9 mouse cellular contexts compared by ENCODE assay signal in the genomic region with DNA sequence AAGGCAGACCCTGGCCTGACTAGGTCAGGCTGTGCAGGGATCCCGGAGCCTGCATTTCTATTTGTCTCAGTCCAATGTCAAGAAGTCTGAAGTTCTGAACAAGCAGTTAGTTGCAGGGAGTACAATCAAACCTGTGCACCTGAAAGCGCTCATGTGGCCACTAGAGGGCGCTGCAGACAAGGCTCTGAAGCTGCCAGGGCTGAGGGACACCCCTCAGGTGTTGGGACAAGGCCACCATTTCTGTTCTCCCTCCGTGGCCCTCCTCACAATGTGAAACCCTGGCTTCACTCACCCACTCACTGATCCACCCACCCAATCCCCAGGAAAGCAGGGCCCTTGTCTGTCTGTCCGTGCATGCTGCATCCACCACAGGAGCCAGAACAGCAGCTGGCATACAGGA. TPM values are rescaled to one million over a fixed set of nuclear protein-coding genes. Genes with fewer than 3 reads are reported as not detected.
DNase-seq lines count a peak whose midpoint lies in the region; ATAC-seq and TF ChIP-seq lines count a peak whose summit lies in the region.
"Had no signal": no experiment of that assay in that cellular context is flagged by ENCODE, and none has a peak within 500 bp of the region (broad histone marks: within the 10 kb centered on the region; RNA-seq: fewer than 3 reads in every experiment).

No protein-coding gene starts in this region.

- no peak overlapping the region for H3K9ac ChIP-seq in liver, embryonic 16.5 days (ENCODE audit: low read depth, low read length)

- no peak overlapping the region for H3K27ac ChIP-seq in embryonic fibroblast, embryonic 13.5 days (ENCODE audit: insufficient read depth, low read length)
- no peak overlapping the region for H3K27ac ChIP-seq in liver, embryonic 16.5 days (ENCODE audit: low read length)
- no peak overlapping the region for H3K27ac ChIP-seq in olfactory bulb, adult 2 months (ENCODE audit: insufficient read depth, low read depth, low read length)

- peak; percentile 90 for TF ChIP-seq CTCF in embryonic fibroblast, embryonic 13.5 days (IDR thresholded peaks at IDR 0.05; ENCODE audit: borderline replicate concordance, insufficient read depth, low read length)
- TF ChIP-seq CTCF in olfactory bulb, adult 2 months (IDR thresholded peaks at IDR 0.05; ENCODE audit: insufficient read depth, low read depth, low read length): peak; percentile 93

- H3K4me3 ChIP-seq in embryonic fibroblast, embryonic 13.5 days (ENCODE audit: insufficient read depth, low read length): no peak overlapping the region
- no peak overlapping the region for H3K4me3 ChIP-seq in liver, embryonic 16.5 days (ENCODE audit: low read depth, low read length)
- H3K4me3 ChIP-seq in olfactory bulb, adult 2 months (ENCODE audit: insufficient read depth, low read depth, low read length): no peak overlapping the region
- H3K4me3 ChIP-seq: erythroblast, embryonic 14.5 days had no signal

- H3K27me3 ChIP-seq in liver, embryonic 16.5 days (ENCODE audit: control insufficient read depth, insufficient read depth, low read depth, low read length): no peaks in the 10 kb centered on the region

- no peaks in the 10 kb centered on the region for H3K9me3 ChIP-seq in liver, embryonic 16.5 days (replicated peaks; ENCODE audit: control insufficient read depth, low read length)

- ATAC-seq in liver, embryonic 16.5 days (ENCODE audit: low read depth): peak; percentile 72; the same call in 1 of the 2 replicates

- H3K4me1 ChIP-seq in embryonic fibroblast, embryonic 13.5 days (ENCODE audit: control insufficient read depth, insufficient read depth, low read length): 0 out of 2 replicates have a peak, but pooled peaks cover 3% of the 10 kb centered on the region
- no peaks in the 10 kb centered on the region for H3K4me1 ChIP-seq in liver, embryonic 16.5 days (ENCODE audit: control insufficient read depth, low read depth, low read length)
- no peaks in the 10 kb centered on the region for H3K4me1 ChIP-seq in olfactory bulb, adult 2 months (ENCODE audit: control insufficient read depth, insufficient read depth, low read length)

- peak; percentile 91 for DNase-seq in CD4-positive, CD25-positive, alpha-beta regulatory T cell, adult 2 months (ENCODE audit: low read depth, low spot score)
- DNase-seq in adrenal gland, postnatal 4 days (ENCODE audit: low spot score in 2 of 2): peak; percentile 43 to 58
- DNase-seq in heart, postnatal 10 days: peak; percentile 83 to 90
- DNase-seq in kidney, postnatal 25 days: peak; percentile 82 to 88
- DNase-seq in thymus, adult 18-20 months: peak; percentile 48 to 60

- intact Hi-C loops in heart, postnatal 10 days (cut with DNase I): loop anchor here (1.0 to 10.0 kb wide), 3 partner anchors 73 to 472 kb away; no protein-coding TSS in a partner anchor

- WGBS in liver, embryonic 16.5 days (ENCODE audit: insufficient replicate concordance): 21% methylated on average over 5 of the region's 5 CpGs
- 20% methylated on average over 5 of the region's 5 CpGs for WGBS in olfactory bulb, adult 2 months

- peaks cover 32% of the 10 kb centered on the region for H3K36me3 ChIP-seq in liver, embryonic 16.5 days (ENCODE audit: control insufficient read depth, insufficient read depth)

- H3K4me2 ChIP-seq in liver, embryonic 16.5 days (ENCODE audit: low read depth, low read length): no peak overlapping the region

- no peak for TF ChIP-seq POLR2A in embryonic fibroblast, embryonic 13.5 days (IDR thresholded peaks at IDR 0.05; ENCODE audit: low read depth, low read length)
- no peak for TF ChIP-seq POLR2A in olfactory bulb, adult 2 months (IDR thresholded peaks at IDR 0.05; ENCODE audit: insufficient read depth, low read depth, low read length)

RNA-seq across cellular contexts. Expression of a gene that starts 57.2 kb away (rescaled TPM):
- 10 to 100 TPM; 11.3 to 11.7 TPM for total RNA-seq in adrenal gland, postnatal 4 days (2021)
- polyA plus RNA-seq in embryonic fibroblast, embryonic 13.5 days (2011; ENCODE audit: insufficient read length, low read depth, missing spikeins): 13.6 and 15.9 TPM in 2 replicates
- 1 to 10 TPM; 6.1 to 6.4 TPM for total RNA-seq in heart, postnatal 10 days (2021)
- 2.8 TPM in 2 replicates for polyA plus RNA-seq in liver, embryonic 16.5 days (2015; fragmentation: Nextera tagmentation; extraction: Ambion mirVana)
- not detected in 2 replicates for polyA plus RNA-seq in olfactory bulb, adult 2 months (2012; ENCODE audit: insufficient read depth, insufficient read length, low replicate concordance, missing spikeins)
